Mouse (Mus musculus): ENCODE data around the gene Olfr1258. TPM values are rescaled to one million over a fixed set of nuclear protein-coding genes. Genes with fewer than 3 reads are reported as not detected.

Olfr1258 gene
- not detected for total RNA-seq (2023)

DNA sequence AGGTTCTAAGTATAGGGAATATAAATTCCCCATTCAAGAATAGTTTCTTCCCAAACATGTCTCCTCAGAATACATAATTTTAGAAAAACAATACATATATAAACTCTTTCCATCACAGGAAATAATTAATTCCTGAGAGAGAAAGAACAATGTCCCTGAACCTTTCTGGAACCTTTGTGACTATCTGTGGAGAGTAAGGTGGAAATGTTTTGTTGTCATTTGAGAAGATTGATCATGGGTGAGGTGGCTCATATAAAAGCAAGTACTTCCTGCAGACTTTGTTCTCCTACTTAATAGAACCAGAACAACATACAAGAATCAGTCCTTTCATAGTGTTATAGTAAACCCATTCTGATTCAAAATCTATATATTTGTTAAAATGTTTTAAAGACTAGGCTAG is at the start of gene Olfr1258:
Olfr1258 (plus strand) TSS at position 301 of the 400 bp plus-strand sequence.

DNA sequence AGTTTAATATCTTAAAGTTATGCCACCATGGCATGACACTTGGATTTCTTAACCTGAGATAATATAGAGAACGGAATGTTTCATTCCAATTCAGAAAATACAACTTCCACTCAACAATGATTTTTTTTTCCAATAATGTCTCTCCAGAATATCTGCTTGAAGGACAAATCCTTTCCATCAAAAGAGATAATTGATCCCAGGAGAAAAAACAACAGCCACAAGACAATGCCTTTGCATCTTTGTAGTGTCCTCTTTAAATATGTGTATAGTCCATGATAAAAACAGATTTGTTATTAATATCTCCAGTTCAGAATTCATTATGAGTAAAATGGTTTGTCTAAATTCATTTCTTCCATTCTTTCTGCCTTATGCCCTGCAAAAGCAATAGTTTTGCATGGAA is 49.0 kb upstream of the Olfr1258 start, which contains the start of gene Olfr1257:
Olfr1257 (plus strand) TSS at position 301 of the 400 bp plus-strand sequence.

DNA sequence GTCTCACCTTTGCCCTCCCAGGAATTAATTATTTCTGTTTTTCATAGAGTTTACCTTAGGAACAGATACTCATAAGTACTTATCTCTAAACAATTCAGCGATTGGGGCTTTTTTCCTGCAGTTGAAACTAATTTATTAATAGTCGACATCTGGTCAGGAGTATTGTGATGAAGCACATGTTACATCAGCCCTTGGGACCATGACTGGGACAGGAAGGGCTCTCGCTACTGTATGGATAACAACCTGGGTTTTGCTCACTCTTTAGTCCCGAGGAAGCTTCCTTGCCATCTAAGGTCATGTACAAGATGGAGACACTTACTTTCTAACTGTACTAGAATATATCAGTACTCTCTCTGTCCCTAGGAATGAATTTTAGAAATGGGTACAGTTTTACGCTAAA is 21.5 kb downstream of the Olfr1258 start, which contains the start of gene Olfr1259:
Olfr1259 (minus strand) TSS at position 101 of the 400 bp plus-strand sequence.

DNA sequence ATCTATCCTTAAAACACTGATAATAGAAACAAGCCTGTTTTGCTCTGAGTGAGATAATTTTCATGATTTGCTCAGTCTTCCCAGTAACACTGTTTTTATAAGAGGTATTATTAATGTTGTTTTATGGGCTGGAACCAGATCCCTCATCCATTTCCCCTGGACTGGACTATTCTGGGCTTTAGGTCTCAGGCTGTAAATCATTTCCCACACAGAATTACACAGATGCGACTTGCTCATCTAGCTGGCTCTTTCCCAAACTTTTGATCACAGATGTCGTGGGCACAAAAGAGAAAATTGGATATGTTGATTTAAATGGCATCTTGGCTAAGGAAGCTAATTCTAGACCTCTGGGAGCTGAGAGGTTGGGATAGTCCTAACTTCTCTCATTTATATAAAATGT is 47.1 kb downstream of the Olfr1258 start, which contains the start of gene Olfr1260:
Olfr1260 (plus strand) TSS at position 157 of the 400 bp plus-strand sequence.

Other genes starting within 250 kb of the Olfr1258 start
- gene Olfr1252, start 202.3 kb upstream of the Olfr1258 start, total RNA-seq (2023), result not detected
- gene Olfr1253, start 170.2 kb upstream of the Olfr1258 start, total RNA-seq (2023), result not detected
- not detected for gene Olfr1254, start 133.7 kb upstream of the Olfr1258 start, total RNA-seq (2023)
- gene Olfr1255, start 115.3 kb upstream of the Olfr1258 start, total RNA-seq (2023), result not detected
- gene Olfr1256, start 85.8 kb upstream of the Olfr1258 start, total RNA-seq (2023), result not detected
- gene Olfr48, start 79.1 kb upstream of the Olfr1258 start, total RNA-seq (2023), result not detected
- not detected for gene Olfr1257, start 48.9 kb upstream of the Olfr1258 start, total RNA-seq (2023)
- not detected for gene Olfr1259, start 21.4 kb downstream of the Olfr1258 start, total RNA-seq (2023)
- not detected for gene Olfr1260, start 47.0 kb downstream of the Olfr1258 start, total RNA-seq (2023)
- gene Olfr1261, start 63.9 kb downstream of the Olfr1258 start, total RNA-seq (2023), result not detected
- not detected for gene Olfr1262, start 72.8 kb downstream of the Olfr1258 start, total RNA-seq (2023)
- gene Olfr1263, start 84.8 kb downstream of the Olfr1258 start, total RNA-seq (2023), result not detected
- not detected for gene Olfr1264, start 98.3 kb downstream of the Olfr1258 start, total RNA-seq (2023)
- not detected for gene Olfr1265, start 108.0 kb downstream of the Olfr1258 start, total RNA-seq (2023)
- gene Olfr140, start 136.3 kb downstream of the Olfr1258 start, total RNA-seq (2023), result not detected
- gene Olfr1269, start 194.1 kb downstream of the Olfr1258 start, total RNA-seq (2023), result not detected
- gene Olfr32, start 215.0 kb downstream of the Olfr1258 start, total RNA-seq (2023), result not detected
- not detected for gene Olfr1270, start 225.8 kb downstream of the Olfr1258 start, total RNA-seq (2023)